Mouse (Mus musculus) bone marrow macrophage, adult 2 months (primary cell): ENCODE measurements around the gene Deaf1.

Source experiments
- CTCF ChIP-seq: IDR thresholded peaks from 2 replicates; pipeline ENCODE4 v1.5.1; 2012; ENCODE audit warnings: low read depth, mild to moderate bottlenecking, low read length, moderate library complexity
- POLR2A ChIP-seq: IDR thresholded peaks from 2 replicates; pipeline ENCODE4 v1.6.1; 2012; ENCODE audit warnings: mild to moderate bottlenecking, low read depth, low read length, borderline replicate concordance

DNA sequence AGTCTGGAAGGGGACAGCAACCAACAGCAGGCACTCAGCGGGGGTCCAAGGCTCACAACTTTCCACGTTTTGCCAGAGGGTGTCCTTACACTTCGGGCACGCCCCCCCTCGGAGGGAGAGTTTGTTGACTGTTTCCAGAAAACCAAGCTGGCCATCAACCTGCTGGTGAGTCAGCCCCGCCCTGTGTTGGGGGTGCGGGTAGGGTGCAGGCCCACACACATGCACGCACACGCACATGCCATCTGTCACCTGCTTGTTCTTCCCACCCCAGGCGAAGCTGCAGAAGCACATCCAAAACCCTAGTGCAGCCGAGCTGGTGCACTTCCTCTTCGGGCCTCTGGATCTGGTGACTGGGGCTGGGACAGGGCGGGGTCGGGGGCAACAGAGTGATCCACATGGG lies 29.5 kb upstream of the Deaf1 start:
- no peak for TF ChIP-seq CTCF
- TF ChIP-seq POLR2A: no peak
